Mouse (Mus musculus) heart, embryonic 13.5 days (tissue): ENCODE results near the gene Tmcc2. TPM values are rescaled to one million over a fixed set of nuclear protein-coding genes. Genes with fewer than 3 reads are reported as not detected.

Experiments
- ATAC-seq: fragments of 200-750 bp; cut with Nextera tagmentation; 2 replicates; pipeline ENCODE4 v1.8.0; 2017; ENCODE audit warnings: moderate TSS enrichment; ENCODE audit not compliant: insufficient number of reproducible peaks, low FRiP score, low TSS enrichment; ENCODE audit errors: extremely low read depth
- H3K27ac ChIP-seq: fragments of 300-500 bp; sonication (generic); replicated peaks from 2 replicates; pipeline ENCODE4 v1.5.1; 2015; ENCODE audit warnings: moderate library complexity, mild to moderate bottlenecking, inconsistent platforms
- H3K27me3 ChIP-seq: fragments of 300-500 bp; sonication (generic); replicated peaks from 2 replicates; pipeline ENCODE4 v1.6.1; 2015; ENCODE audit warnings: mild to moderate bottlenecking, inconsistent platforms
- H3K36me3 ChIP-seq: fragments of 300-500 bp; sonication (generic); 2 replicates; pipeline ENCODE4 v1.6.1; 2015; ENCODE audit warnings: mild to moderate bottlenecking, inconsistent platforms
- H3K4me1 ChIP-seq: fragments of 300-500 bp; sonication (generic); 2 replicates; pipeline ENCODE4 v1.6.1; 2015; ENCODE audit warnings: inconsistent platforms
- H3K4me2 ChIP-seq: fragments of 300-500 bp; sonication (generic); 2 replicates; pipeline ENCODE4 v1.6.1; 2015; ENCODE audit warnings: inconsistent platforms, mild to moderate bottlenecking, moderate library complexity
- H3K4me3 ChIP-seq: fragments of 300-500 bp; sonication (generic); 2 replicates; pipeline ENCODE4 v1.5.1; 2015; ENCODE audit warnings: moderate library complexity, mild to moderate bottlenecking, inconsistent platforms
- H3K9ac ChIP-seq: fragments of 300-500 bp; sonication (generic); 2 replicates; pipeline ENCODE4 v1.6.1; 2015; ENCODE audit warnings: inconsistent platforms, mild to moderate bottlenecking, moderate library complexity
- H3K9me3 ChIP-seq: fragments of 300-500 bp; sonication (generic); 2 replicates; pipeline ENCODE4 v1.6.1; 2016; ENCODE audit warnings: inconsistent platforms
- WGBS: fragments of 180-500 bp; shearing (Covaris S2); methylation state at CpG from one replicate; pipeline ENCODE4 v1.1.7; 2015; ENCODE audit warnings: mixed read lengths; 5-methylcytosine and 5-hydroxymethylcytosine counted together
- polyA plus RNA-seq: library from polyadenylated mRNA; unstranded; fragments of >200 nt; fragmentation: Nextera tagmentation; extraction: Ambion mirVana; gene quantifications from 2 replicates; pipeline ENCODE4 v1.2.1, GENCODE M21; 2015

Tmcc2 gene
- polyA plus RNA-seq, 1 experiment from 2014 or later: 35.8 TPM

DNA sequence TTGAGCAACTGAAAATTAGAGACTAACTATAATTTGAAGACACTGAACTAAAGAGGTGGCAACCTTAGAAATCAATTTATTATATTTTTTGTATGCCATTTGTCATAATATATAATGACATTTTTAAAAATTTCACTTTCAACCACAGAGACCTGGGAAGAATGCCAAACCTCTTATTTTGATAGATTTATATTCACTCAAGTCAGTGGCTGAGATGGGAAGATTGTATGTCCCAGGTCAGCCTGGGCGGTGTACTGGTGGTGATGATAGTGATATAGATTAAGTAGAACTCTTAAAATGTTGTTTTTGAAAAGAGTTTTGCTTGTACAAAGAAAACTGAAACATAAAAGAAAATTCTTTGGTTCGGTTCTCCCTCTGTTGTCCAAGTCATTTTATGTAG, 29.1 kb upstream of the Tmcc2 start:
- peaks cover 5% of the 10 kb centered on the region for H3K36me3 ChIP-seq
- H3K4me1 ChIP-seq: peaks cover 29% of the 10 kb centered on the region
- H3K27me3 ChIP-seq: no peaks in the 10 kb centered on the region
- 79% methylated on average over 2 of the region's 2 CpGs for WGBS
- no peak overlapping the region for H3K4me2 ChIP-seq
- H3K27ac ChIP-seq: no peak overlapping the region
- H3K4me3 ChIP-seq: no peak overlapping the region
- H3K9ac ChIP-seq: no peak overlapping the region
- no peak for ATAC-seq
- H3K9me3 ChIP-seq: no peaks in the 10 kb centered on the region

DNA sequence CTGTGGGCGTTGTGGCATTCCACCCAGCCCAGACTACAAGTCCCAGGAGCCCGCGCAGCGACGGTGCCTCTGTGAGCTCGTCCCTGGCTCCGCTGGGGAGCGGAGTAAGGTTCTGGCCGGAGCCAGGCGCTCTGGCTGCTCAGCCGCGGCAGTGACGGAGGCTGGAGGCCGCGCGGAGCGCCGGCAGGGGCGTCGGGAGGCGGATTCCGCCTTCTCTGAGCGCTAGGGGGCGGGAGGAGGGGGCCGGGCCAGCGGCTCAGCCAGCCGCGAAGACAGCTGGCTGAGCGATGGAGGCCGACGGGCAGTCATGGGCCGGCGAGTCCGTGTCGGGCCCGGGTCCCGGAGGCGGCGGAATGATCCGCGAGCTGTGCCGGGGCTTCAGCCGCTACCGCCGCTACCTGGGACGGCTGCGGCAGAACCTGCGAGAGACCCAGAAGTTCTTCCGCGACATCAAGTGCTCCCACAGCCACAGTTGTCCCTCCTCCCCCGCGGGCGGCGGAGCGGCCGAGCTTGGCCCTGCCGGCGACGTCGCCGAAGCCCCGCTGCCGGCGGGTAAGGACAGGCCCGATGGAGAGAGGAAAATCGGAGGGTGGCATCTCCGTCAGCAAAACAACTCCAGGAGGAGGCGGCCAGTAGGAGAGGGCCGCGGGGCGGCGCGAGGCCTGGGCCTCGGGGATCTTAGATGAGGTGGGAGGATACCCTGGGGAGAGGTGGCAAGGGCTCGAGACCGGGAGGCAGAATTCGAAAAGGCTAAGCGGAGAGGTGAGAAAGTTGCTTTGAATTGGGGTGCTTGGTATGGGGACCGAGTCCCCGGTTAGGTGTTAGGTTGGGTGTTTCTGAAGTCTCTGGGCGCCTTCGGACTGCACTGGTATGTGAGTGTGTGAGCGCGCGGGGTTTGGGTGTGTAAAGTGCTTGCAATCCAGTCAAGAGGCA, 26.5 kb upstream of the Tmcc2 start, which contains the start of gene Dstyk:
TSS of gene Dstyk (plus strand) at position 237 of the 933 bp plus-strand sequence.
- H3K9ac ChIP-seq: peak within 1 kb of the TSS; percentile 92
- peak within 1 kb of the TSS; percentile 95 for H3K27ac ChIP-seq
- H3K4me3 ChIP-seq: peak within 1 kb of the TSS; percentile 79
- no peaks in the 10 kb centered on the region for H3K27me3 ChIP-seq
- 1% methylated on average over 84 of the region's 85 CpGs for WGBS
- peak within 1 kb of the TSS; percentile 73 for H3K4me2 ChIP-seq
- H3K4me1 ChIP-seq: peaks cover 29% of the 10 kb centered on the region
- H3K36me3 ChIP-seq: no peaks in the 10 kb centered on the region; the same call in 1 of the 2 replicates
- no peaks in the 10 kb centered on the region for H3K9me3 ChIP-seq
- peak; percentile 96 for ATAC-seq

DNA sequence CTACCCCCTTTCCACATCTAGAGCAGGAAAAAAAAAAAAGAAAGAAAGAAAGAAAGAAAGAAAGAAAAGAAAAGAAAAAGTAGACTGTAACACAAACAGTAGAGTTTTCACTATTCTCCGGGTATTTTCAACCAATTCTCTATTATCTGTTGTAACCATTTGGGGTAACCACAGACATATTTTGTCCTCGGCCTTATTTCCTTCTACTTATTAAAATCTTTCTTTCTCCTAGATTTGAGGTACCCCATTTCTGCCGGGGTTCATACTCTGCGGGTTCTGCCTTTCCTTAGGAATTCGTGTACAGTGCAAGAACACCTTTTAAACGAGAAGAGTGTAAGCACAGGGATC, 25.8 kb upstream of the Tmcc2 start:
- ATAC-seq: no peak
- 12% methylated on average over 6 of the region's 6 CpGs for WGBS
- Histone ChIP-seq H3K4me3 (peak overlapping the region; percentile 79), H3K36me3 (no peaks in the 10 kb centered on the region), H3K9ac (peak overlapping the region; percentile 92), H3K27me3 (no peaks in the 10 kb centered on the region), H3K4me1 (peaks cover 29% of the 10 kb centered on the region), H3K9me3 (no peaks in the 10 kb centered on the region), H3K27ac (peak overlapping the region; percentile 95), H3K4me2 (peak overlapping the region; percentile 73)

DNA sequence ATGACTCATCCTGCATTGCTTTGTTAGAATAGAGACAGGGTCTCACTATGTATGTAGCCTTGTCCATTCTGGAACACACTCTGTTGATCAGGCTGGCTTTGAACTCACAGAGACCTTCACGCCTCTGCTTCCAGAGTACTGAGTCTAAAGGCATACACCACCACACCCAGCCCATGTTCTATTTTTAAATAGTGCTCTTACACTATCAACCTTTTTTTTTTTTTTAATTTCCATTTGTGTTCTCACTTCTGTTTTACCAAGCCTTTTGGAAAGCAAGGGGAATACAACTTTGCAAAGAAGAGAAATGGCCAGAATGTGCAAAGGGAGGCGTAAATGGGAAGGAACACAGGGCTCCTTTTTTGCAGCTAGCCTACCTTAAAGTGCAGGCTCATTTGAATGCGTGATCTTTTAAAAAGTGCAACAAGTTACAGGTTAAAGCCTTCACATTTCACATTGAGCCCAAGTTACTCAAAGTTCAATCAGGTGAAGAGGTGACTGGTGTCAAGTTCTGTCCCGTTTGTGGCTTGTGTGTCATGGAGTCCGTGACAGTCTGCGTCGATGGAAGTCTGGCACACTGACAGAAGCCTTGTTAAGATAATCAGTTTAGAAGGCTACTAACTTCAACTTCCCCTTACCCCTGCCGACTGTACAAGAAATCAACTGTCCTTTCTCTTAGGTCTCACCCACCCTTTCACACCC, 25.3 kb upstream of the Tmcc2 start:
- Histone ChIP-seq H3K4me1 (peaks cover 29% of the 10 kb centered on the region), H3K27ac (peak overlapping the region; percentile 95; the same call in 1 of the 2 replicates), H3K9ac (no peak overlapping the region), H3K4me3 (peak overlapping the region; percentile 79), H3K4me2 (peak overlapping the region; percentile 73), H3K36me3 (no peaks in the 10 kb centered on the region), H3K27me3 (no peaks in the 10 kb centered on the region), H3K9me3 (no peaks in the 10 kb centered on the region)
- 55% methylated on average over 8 of the region's 8 CpGs for WGBS
- ATAC-seq: no peak

DNA sequence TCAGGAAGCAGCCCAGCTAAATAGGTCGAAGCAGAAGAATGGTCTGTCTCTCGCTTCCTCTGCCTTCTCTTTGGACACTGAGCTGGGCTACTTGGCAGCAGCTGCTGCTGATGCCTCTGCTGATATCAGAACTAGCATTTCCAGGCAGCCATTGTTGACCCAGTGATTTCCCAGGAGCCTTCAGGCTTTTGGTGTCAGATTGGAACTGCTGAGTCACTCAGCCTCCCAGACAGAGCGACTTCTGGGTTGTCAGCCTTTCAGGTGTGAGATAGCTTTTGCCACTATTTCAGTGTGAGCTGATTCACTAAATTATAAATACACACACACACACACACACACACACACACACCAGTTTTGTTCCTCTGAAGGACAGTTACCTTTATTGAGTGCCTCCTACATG, 19.6 kb upstream of the Tmcc2 start:
- H3K27ac ChIP-seq: no peak overlapping the region
- no peak overlapping the region for H3K9ac ChIP-seq
- no peaks in the 10 kb centered on the region for H3K27me3 ChIP-seq
- H3K9me3 ChIP-seq: 0 out of 2 replicates have a peak, but pooled peaks cover 4% of the 10 kb centered on the region
- no peak for ATAC-seq
- 53% methylated on average over 3 of the region's 3 CpGs for WGBS
- no peak overlapping the region for H3K4me2 ChIP-seq
- no peaks in the 10 kb centered on the region for H3K4me1 ChIP-seq
- no peak overlapping the region for H3K4me3 ChIP-seq
- H3K36me3 ChIP-seq: no peaks in the 10 kb centered on the region

- WGBS: 80% methylated on average over 1 of the region's 1 CpGs
- ATAC-seq: no peak
- Histone ChIP-seq H3K4me1 (no peaks in the 10 kb centered on the region), H3K9me3 (0 out of 2 replicates have a peak, but pooled peaks cover 7% of the 10 kb centered on the region), H3K27ac (no peak overlapping the region), H3K36me3 (no peaks in the 10 kb centered on the region), H3K4me3 (no peak overlapping the region), H3K27me3 (no peaks in the 10 kb centered on the region), H3K4me2 (no peak overlapping the region), H3K9ac (no peak overlapping the region)
These were observed 10.8 kb upstream of the Tmcc2 start for GRCm38 (mm10) chr1:132401843-132402242.

- WGBS: 55% methylated on average over 1 of the region's 1 CpGs
- Histone ChIP-seq H3K4me3 (no peak overlapping the region), H3K27ac (no peak overlapping the region), H3K36me3 (no peaks in the 10 kb centered on the region), H3K27me3 (no peaks in the 10 kb centered on the region), H3K9me3 (0 out of 2 replicates have a peak, but pooled peaks cover 7% of the 10 kb centered on the region), H3K4me2 (no peak overlapping the region), H3K9ac (no peak overlapping the region), H3K4me1 (no peaks in the 10 kb centered on the region)
- ATAC-seq: no peak
These were observed 9.5 kb upstream of the Tmcc2 start for GRCm38 (mm10) chr1:132400538-132400937.

GRCm38 (mm10) chr1:132396705-132397104, 5.6 kb upstream of the Tmcc2 start:
- Histone ChIP-seq H3K36me3 (no peaks in the 10 kb centered on the region), H3K4me3 (no peak overlapping the region), H3K27me3 (peaks cover 5% of the 10 kb centered on the region; the same call in 1 of the 2 replicates), H3K4me2 (no peak overlapping the region), H3K9ac (no peak overlapping the region), H3K9me3 (0 out of 2 replicates have a peak, but pooled peaks cover 7% of the 10 kb centered on the region), H3K4me1 (peaks cover 4% of the 10 kb centered on the region), H3K27ac (no peak overlapping the region)
- ATAC-seq: no peak
- 54% methylated on average over 2 of the region's 2 CpGs for WGBS

DNA sequence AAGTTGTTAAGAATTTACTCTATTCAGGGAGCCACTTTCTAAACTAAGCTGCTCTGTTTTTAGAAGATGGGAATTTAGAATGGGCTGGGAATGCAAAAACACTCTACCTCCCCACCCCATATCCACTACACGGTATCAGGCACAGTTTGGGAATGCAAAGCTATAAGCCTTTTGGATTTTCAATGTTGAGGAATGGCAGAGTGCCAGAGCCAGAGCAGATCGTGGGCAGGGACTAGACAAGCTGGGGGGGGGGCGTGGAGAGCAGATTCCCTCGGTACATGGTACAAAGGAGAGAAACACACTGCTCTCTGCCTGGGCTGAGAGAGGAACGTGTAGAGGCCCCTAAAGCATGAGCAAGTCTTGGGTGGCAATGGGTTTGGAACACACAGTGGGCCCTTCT, 1.8 kb upstream of the Tmcc2 start:
- Histone ChIP-seq H3K9me3 (no peaks in the 10 kb centered on the region), H3K27ac (no peak overlapping the region), H3K9ac (no peak overlapping the region), H3K36me3 (no peaks in the 10 kb centered on the region), H3K4me2 (no peak overlapping the region), H3K4me3 (no peak overlapping the region), H3K27me3 (peaks cover 5% of the 10 kb centered on the region; the same call in 1 of the 2 replicates), H3K4me1 (peaks cover 35% of the 10 kb centered on the region)
- WGBS: 63% methylated on average over 5 of the region's 5 CpGs
- no peak for ATAC-seq

- Histone ChIP-seq H3K27me3 (peaks cover 5% of the 10 kb centered on the region; the same call in 1 of the 2 replicates), H3K4me3 (peak overlapping the region; percentile 81), H3K9ac (peak overlapping the region; percentile 91), H3K9me3 (no peaks in the 10 kb centered on the region), H3K36me3 (no peaks in the 10 kb centered on the region), H3K4me2 (peak overlapping the region; percentile 92), H3K4me1 (peaks cover 40% of the 10 kb centered on the region), H3K27ac (peak overlapping the region; percentile 77)
- ATAC-seq: peak; percentile 83
- WGBS: under 1% methylated on average over 52 of the region's 54 CpGs
These were observed 520 bp upstream of the Tmcc2 start for GRCm38 (mm10) chr1:132391580-132392022.

DNA sequence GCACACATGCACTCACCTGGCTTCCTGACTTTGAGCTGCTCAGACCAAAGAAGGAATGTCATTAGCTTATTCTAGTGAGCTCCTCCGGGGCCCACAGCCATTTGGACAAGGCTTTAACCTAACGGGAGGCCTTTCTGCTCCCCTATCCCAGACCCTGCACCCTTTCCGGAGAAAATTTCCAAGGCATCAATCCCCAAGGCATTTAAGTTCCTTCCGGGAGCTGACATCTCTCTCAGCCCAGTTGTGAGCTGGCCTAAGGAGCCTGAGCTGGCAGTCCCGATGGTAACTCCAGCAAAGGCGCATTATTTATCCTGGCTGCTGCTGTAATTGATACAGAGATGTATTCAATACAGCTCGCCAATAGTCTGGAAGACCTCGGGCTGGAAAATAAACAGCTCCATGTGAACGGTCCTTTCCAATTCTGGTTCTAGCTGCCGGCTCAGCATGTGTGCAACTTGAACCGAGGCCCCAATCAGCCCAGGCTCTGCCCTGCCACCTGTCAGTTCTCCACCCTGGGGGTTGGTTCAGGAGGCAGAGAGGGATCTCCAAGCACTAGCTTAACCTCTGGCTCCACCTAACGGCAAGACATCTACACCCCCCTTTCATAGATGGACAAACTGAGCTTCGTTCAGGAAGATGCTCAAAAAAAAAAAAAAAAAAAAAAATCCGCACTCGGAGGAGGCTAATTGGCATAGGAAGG, 1.0 kb downstream of the Tmcc2 start:
- WGBS: 27% methylated on average over 15 of the region's 15 CpGs
- H3K9ac ChIP-seq: peak overlapping the region; percentile 91
- no peaks in the 10 kb centered on the region for H3K9me3 ChIP-seq
- ATAC-seq: peak; percentile 60
- H3K27me3 ChIP-seq: peaks cover 5% of the 10 kb centered on the region; the same call in 1 of the 2 replicates
- peak overlapping the region; percentile 77 for H3K27ac ChIP-seq
- H3K4me2 ChIP-seq: peak overlapping the region; percentile 92
- peaks cover 54% of the 10 kb centered on the region for H3K4me1 ChIP-seq
- H3K36me3 ChIP-seq: no peaks in the 10 kb centered on the region
- H3K4me3 ChIP-seq: peak overlapping the region; percentile 81
